Mouse (Mus musculus): ENCODE data around the gene Foxn3.

DNA sequence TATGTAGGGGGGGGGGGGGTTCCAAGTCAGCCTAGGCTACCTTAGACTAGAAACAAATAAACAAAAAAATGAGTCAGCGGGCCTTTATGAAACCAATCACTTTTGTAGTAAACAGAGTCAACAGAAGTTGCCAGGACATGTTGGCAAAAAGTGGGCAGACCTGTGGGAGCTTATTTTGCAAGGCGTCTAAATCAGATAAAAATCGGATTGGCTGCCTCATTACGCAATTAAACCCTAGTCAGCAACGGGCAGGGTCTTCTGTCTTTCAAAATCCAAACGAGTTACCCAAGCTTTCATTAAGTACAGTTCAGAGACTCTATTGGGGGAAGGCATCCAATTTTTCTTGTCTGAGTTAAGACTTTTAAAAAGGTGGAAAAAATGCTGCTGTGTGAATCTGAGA is 329.0 kb downstream of the Foxn3 start:
- TF ChIP-seq POLR2A (IDR thresholded peaks at IDR 0.05; ENCODE audit: borderline replicate concordance, insufficient read depth, low read length) (no peak), CTCF (IDR thresholded peaks at IDR 0.05; ENCODE audit: borderline replicate concordance, insufficient read depth, low read depth, low read length) (no peak)

Measured in cerebellum, adult 2 months (tissue).